Mouse (Mus musculus) Patski (cell line): ENCODE results near the gene Ceacam16. TPM values are rescaled to one million over a fixed set of nuclear protein-coding genes. Genes with fewer than 3 reads are reported as not detected.

Experiments
- ATAC-seq: fragments of 100-300 bp; one replicate; pipeline ENCODE4 v1.8.0; 2021
- CTCF ChIA-PET: fragments of 350-600 bp; sonication (Branson Sonifier 250); formaldehyde crosslinking; loops from one replicate; lab custom pipeline; 2022; ENCODE audit warnings: inconsistent platforms; lab: Charles Lee
- POLR2A ChIA-PET: fragments of 350-600 bp; sonication (Branson Sonifier 250); formaldehyde crosslinking; loops from one replicate; lab custom pipeline; 2022; ENCODE audit warnings: antibody characterized with exemption, inconsistent platforms; lab: Charles Lee
- DNase-seq: peaks from one replicate; pipeline ENCODE4 v3.0.0-alpha.2; 2011; ENCODE audit warnings: low read depth, low spot score
- H3K27me3 ChIP-seq: fragments of 371-371 bp; one replicate; pipeline ENCODE4 v1.5.1; 2021
- CTCF ChIP-seq: fragments of 100-300 bp; IDR thresholded peaks from one replicate; pipeline ENCODE4 v1.5.1; 2021
- in situ Hi-C: fragments of 300-500 bp; cut with MboI; formaldehyde crosslinking; loops from 3 replicates; pipeline ENCODE4 v1.11.1; 2018; ENCODE audit warnings: low pct_unique_long_range_greater_than_20kb, mixed read lengths
- polyA plus RNA-seq: library from polyadenylated mRNA; unstranded; gene quantifications from one replicate; pipeline ENCODE4 v1.2.3, GENCODE M21; 2021

Gene Ceacam16
- polyA plus RNA-seq = not detected

DNA sequence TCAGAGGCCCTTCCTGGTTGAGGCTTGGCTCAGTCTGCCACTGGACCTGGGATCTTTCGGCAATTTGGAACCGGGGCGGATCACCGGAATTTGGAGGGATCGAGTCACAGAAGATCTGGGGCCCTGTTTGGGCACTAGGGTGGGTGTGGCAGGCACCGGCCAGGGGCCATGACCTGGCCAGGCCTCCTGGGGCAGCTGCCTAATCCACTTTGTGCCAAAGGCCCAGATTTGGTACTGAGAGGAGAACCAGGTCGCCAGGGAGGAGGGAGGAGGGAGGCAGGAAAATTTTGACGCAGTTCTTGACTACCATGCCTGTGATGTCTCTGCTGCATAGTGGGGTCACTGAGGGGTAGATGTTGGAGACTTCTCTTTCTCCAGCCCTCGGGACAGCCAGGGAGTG lies at the start of gene Ceacam16:
Gene Ceacam16, minus strand, starts transcription at position 101 of the 400 bp plus-strand sequence.
- ChIA-PET POLR2A (no interaction called here), CTCF (no interaction called here)
- H3K27me3 ChIP-seq = no peaks in the 10 kb centered on the region
- TF ChIP-seq CTCF = no peak
- in situ Hi-C loops = no loop called here
- DNase-seq (no peak), ATAC-seq (no peak)

- no peaks in the 10 kb centered on the region for H3K27me3 ChIP-seq
- ChIA-PET CTCF (interaction anchor here (0.7 to 3.1 kb wide), 10 partner anchors 10 to 71 kb away, joined by 3 to 17 read pairs (median 4); no protein-coding TSS in a partner anchor), POLR2A (interaction anchor here (0.7 to 1.0 kb wide), 3 partner anchors 46 to 50 kb away, joined by 3 to 5 read pairs (median 3); no protein-coding TSS in a partner anchor)
- ATAC-seq (peak; percentile 56), DNase-seq (no peak)
- peak; percentile 81 for TF ChIP-seq CTCF
- in situ Hi-C loops = loop anchor here (5.0 kb wide), 1 partner anchor 47 kb away; no protein-coding TSS in a partner anchor
Observed at GRCm38 (mm10) chr7:19910421-19911291, 49.6 kb upstream of the Ceacam16 start.

- CTCF ChIA-PET = interaction anchor here (0.6 to 1.4 kb wide), 7 partner anchors 9 to 191 kb away, joined by 3 to 6 read pairs (median 3); partner anchors contain the start of gene Apoe
- DNase-seq (no peak), ATAC-seq (no peak)
- in situ Hi-C loops = no loop called here
- POLR2A ChIA-PET = no interaction called here
- peaks cover 3% of the 10 kb centered on the region for H3K27me3 ChIP-seq
- peak; percentile 80 for TF ChIP-seq CTCF
Observed at GRCm38 (mm10) chr7:19889881-19890280, 28.8 kb upstream of the Ceacam16 start.

DNA sequence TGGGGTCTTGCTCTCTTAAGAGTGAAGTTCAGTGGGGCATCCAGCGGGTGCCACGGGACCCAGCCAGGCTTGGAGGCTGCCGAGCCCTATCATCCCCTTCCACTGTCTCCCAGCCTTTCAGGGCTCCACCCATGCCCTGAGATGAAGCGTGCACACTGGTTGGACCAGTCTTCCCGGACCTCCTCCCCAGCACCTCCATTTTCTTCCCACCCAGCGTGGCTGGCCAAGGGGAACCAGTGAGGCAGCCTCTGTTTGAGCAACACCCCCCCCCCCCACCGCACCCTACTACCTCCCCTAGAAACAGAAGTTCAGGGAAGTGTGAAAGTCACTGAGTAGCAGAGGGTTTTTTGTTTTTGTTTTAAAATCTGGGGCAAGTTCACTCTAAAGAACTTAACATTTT lies 26.8 kb upstream of the Ceacam16 start, which contains the start of gene Ceacam19:
Gene Ceacam19, minus strand, starts transcription at position 117 of the 400 bp plus-strand sequence.
- ATAC-seq (peak; percentile 21), DNase-seq (no peak)
- H3K27me3 ChIP-seq = peaks cover 3% of the 10 kb centered on the region
- CTCF ChIA-PET = interaction anchor here (1.1 kb wide), 1 partner anchor 16 kb away, joined by 3 read pairs; no protein-coding TSS in a partner anchor
- POLR2A ChIA-PET = no interaction called here
- no peak for TF ChIP-seq CTCF
- in situ Hi-C loops = no loop called here

DNA sequence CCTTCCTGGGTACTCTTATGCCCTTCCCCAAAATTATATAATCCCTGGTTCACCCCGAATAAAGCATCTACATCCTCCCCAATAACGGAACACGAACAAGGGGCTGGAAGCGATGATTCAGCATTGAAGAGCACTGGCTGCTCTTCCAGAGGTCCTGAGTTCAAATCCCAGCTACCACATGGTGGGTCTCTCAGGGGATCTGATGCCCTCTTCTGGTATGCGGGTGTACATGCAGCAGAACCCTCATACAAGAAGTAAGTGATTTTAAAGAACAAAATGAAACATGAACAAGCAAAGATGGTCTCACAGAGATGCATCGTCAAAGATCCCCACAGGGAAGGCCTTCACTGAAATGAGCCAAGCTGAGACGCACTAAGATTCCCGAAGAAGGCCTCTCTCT lies 19.7 kb upstream of the Ceacam16 start:
- no peaks in the 10 kb centered on the region for H3K27me3 ChIP-seq
- CTCF ChIA-PET = interaction anchor here (1.5 to 1.7 kb wide), 3 partner anchors 9 to 80 kb away, joined by 3 to 6 read pairs (median 3); no protein-coding TSS in a partner anchor
- peak; percentile 59 for TF ChIP-seq CTCF
- in situ Hi-C loops = no loop called here
- POLR2A ChIA-PET = no interaction called here
- no peak for ATAC-seq
- DNase-seq = no peak

GRCm38 (mm10) chr7:19876781-19877425 lies 15.8 kb upstream of the Ceacam16 start:
- peak; percentile 64 for ATAC-seq
- in situ Hi-C loops = loop anchor here (5.0 kb wide), 1 partner anchor 80 kb away; no protein-coding TSS in a partner anchor
- no peak for TF ChIP-seq CTCF
- no peaks in the 10 kb centered on the region for H3K27me3 ChIP-seq
- peak; percentile 35 for DNase-seq
- ChIA-PET POLR2A (no interaction called here), CTCF (interaction anchor here (0.9 to 2.5 kb wide), 7 partner anchors 8 to 128 kb away, joined by 3 to 9 read pairs (median 3); partner anchors contain the start of gene Cblc)

- ATAC-seq (no peak), DNase-seq (no peak)
- peak; percentile 79 for TF ChIP-seq CTCF
- no peaks in the 10 kb centered on the region for H3K27me3 ChIP-seq
- in situ Hi-C loops = loop anchor here (5.0 kb wide), 1 partner anchor 81 kb away; no protein-coding TSS in a partner anchor
- ChIA-PET POLR2A (no interaction called here), CTCF (interaction anchor here (0.6 to 2.5 kb wide), 11 partner anchors 9 to 127 kb away, joined by 3 to 9 read pairs (median 3); partner anchors contain the start of gene Cblc)
Observed at GRCm38 (mm10) chr7:19875948-19876682, 15.0 kb upstream of the Ceacam16 start.

GRCm38 (mm10) chr7:19871943-19872601 lies 11.0 kb upstream of the Ceacam16 start:
- H3K27me3 ChIP-seq = no peaks in the 10 kb centered on the region
- CTCF ChIA-PET = interaction anchor here (0.7 to 4.6 kb wide), 7 partner anchors 18 to 82 kb away, joined by 3 to 30 read pairs (median 4); no protein-coding TSS in a partner anchor
- peak; percentile 42 for ATAC-seq
- in situ Hi-C loops = loop anchor here (5.0 kb wide), 1 partner anchor 70 kb away; no protein-coding TSS in a partner anchor
- TF ChIP-seq CTCF = no peak
- POLR2A ChIA-PET = no interaction called here
- DNase-seq = no peak

GRCm38 (mm10) chr7:19871137-19871621 lies 10.1 kb upstream of the Ceacam16 start:
- TF ChIP-seq CTCF = no peak
- in situ Hi-C loops = loop anchor here (5.0 kb wide), 1 partner anchor 69 kb away; no protein-coding TSS in a partner anchor
- CTCF ChIA-PET = interaction anchor here (1.3 to 4.6 kb wide), 4 partner anchors 69 to 81 kb away, joined by 4 to 30 read pairs (median 9); no protein-coding TSS in a partner anchor
- DNase-seq (no peak), ATAC-seq (no peak)
- POLR2A ChIA-PET = no interaction called here
- no peaks in the 10 kb centered on the region for H3K27me3 ChIP-seq
